Mouse (Mus musculus) right cerebral cortex, postnatal 36 days (tissue): ENCODE data around the gene Marf1.
A peak's percentile ranks its signal among the peaks of the same experiment; 100 is the strongest.
"Not testable (repeated sequence)": the region's sequence is repeated elsewhere in the genome, so short reads cannot be mapped to it uniquely, and the experiment has no call there.

Experiments
- DNase-seq, 2 experiments: peaks; one replicate each; pipeline ENCODE4 v3.0.0; 2022; ENCODE audit warnings: low spot score in 2 of 2, mixed read lengths in 1 of 2

Marf1 gene

DNA sequence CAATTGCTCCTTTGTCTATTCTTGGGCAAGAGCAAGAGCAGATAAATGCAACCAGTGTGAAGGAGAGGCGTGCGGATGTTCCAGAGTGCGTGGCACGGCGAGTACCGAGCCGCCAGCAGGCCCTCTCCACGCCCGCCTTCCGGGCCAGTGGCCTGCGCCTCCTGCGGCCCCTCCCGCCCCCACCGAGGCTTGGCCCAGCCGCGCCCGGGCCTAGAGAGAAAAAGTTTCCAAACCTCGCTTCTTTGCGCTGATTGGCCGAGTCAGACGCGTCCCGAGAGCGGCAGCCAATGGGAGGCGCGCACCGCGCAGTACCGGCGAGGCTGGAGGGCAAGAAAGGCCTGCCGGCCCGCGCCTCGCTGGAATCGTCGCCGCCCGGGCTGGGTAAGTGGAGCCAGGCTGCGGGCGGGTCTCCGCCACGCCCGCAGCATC is at the start of gene Marf1, which contains the start of gene Nde1:
Gene Marf1 (minus strand): TSS at position 364 of the 429 bp plus-strand sequence.
Gene Nde1 (plus strand): TSS at position 288 of the 429 bp plus-strand sequence.
- DNase-seq, result peak; percentile 54 to 69

GRCm38 (mm10) chr16:14198798-14199197 is 35.6 kb upstream of the Marf1 start:
- no peak for DNase-seq

- DNase-seq, result peak; percentile 24 to 37
Measured at GRCm38 (mm10) chr16:14195427-14195826, 32.3 kb upstream of the Marf1 start.

DNA sequence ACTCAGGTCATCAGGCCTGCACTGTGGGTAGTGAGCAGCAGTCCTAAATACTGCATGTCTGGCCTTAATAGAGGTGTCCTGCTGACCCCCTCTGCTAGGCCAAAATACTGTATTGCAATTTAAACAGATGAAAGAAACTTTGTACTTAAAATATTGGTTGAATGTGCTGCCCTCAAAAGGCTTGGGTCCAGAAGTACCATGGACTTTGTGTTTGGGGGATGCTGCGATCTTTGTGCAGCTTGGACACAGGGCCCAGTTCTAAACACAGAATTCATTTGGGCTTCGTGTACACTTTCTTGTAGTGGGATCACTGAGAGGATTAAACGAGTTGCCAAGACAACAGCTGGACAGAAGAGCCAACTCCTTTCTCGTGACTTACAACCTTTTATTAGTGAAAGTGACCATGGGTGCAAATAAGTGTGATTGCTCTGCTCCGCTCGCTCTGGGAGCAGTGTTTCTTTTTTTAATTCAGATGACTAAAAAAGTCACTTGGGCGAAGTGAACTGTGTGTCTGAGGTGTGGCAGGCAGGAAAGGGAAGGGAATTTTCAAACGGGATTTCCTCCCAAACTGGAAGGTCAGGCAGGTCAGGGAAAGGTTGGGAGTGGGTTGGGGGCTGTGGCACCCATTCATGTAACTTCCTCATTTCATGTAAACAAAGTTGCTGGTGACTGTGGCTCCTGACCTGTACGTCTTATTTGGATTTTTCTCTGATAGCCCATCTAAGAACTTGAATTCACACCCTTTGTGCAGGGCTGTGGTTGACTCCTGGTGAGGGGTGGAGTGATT is 31.2 kb upstream of the Marf1 start:
- no peak for DNase-seq

- DNase-seq, result no peak
Measured at GRCm38 (mm10) chr16:14185516-14185915, 22.4 kb upstream of the Marf1 start.

GRCm38 (mm10) chr16:14183856-14184255 is 20.7 kb upstream of the Marf1 start:
- no peak for DNase-seq

GRCm38 (mm10) chr16:14182360-14182759 is 19.2 kb upstream of the Marf1 start:
- no peak for DNase-seq

DNA sequence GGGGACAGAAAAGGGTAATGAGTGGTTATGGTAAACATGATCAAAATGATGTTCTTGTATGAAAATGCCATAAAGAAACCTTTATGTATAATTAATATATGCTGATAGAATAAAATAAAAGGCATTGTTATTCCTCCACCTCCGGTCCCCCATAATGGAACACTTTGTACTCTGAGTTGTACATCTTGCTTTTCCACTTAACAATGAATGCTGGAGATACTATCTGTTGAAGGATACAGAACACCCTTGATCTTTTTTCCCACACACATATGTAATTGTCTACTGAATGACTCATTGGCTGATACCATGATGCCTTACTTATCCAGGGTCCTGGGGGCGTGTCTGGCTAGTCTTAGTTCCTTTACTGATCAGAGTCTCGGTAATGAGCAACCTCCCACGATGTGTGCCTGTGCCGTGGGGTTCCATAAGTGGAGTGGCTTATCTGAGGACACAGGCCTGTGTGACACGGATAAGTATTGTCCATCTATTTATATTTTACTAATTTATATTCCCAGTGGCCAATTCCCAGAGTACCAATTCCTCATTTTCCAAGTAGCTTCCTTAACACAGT is 17.1 kb upstream of the Marf1 start:
- DNase-seq, result no peak

DNA sequence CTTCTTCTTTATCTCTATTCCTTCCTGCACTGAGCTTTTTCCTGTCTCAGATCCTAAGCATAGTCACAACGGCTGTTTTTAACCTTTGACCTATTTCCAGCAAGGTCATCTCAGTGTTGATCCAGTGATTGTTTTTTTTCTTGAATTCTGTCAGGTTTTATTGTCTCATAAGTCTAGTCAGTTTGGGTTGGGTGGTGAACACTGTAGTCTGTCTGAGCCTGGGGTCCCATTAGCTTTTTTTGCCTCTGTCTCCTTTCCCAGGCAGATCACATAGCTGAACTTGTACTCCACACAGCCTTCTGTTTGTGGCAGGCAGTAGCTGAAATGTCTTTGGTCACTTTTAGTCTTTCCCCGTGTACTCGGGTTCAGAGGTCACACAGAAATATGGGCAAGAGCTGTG is 14.9 kb upstream of the Marf1 start:
- DNase-seq, result no peak

DNA sequence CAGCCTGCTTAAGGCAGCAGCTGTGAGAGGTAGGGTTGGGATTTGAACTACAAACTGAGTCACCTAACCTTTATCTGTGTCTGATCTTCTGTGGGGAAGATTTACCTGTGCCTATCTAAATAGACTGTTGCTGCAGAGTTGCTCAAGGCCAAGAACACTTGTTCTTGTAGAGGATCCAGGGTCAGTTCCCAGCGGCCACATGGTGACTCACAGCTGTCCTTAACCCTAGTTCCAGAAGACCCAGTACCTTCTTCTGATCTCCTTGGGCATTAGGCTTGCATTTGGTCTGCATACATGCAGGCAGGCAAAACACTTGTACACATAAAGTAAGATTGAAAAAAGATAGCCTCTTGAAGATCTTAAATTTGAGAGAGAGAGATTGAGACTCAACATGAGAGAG is 6.6 kb upstream of the Marf1 start:
- DNase-seq, result no peak

DNA sequence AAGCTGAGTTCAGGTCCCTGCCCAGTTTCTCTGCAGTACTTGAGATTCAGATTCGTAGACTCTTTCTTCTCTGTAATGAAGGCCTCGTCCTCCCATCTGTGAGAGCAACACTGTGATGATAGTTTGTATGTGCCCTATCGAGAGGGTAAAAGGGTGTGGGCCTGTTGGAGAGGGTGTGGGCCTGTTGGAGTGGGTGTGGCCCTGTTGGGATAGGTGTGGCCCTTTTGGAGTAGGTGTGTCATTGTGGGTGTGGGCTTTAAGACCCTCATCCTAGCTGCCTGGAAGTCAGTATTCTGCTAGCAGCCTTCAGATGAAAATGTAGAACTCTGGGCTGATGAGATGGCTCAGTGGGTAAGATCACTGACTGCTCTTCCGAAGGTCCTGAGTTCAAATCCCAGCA is 3.3 kb upstream of the Marf1 start:
- DNase-seq, result no peak

DNA sequence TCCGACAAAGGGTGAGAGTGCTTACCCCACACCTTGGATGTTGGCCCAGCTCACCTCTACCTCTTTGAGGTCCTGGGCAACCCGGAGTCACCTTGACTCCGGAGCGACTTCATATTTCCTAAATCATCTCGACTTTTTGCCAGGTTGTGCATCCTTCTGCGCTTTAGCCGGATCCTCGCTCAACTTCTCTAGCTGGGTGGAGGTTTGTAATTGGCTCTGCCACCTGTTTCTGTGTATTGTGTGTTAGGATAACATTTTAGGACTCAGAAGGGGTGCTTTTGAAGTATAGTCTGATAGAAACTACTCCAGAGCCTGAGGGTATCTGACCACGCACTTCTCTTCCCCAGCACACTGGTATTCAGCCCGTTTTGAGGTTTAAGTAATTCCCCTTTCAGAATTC is 580 bp upstream of the Marf1 start:
- DNase-seq, result no peak

DNA sequence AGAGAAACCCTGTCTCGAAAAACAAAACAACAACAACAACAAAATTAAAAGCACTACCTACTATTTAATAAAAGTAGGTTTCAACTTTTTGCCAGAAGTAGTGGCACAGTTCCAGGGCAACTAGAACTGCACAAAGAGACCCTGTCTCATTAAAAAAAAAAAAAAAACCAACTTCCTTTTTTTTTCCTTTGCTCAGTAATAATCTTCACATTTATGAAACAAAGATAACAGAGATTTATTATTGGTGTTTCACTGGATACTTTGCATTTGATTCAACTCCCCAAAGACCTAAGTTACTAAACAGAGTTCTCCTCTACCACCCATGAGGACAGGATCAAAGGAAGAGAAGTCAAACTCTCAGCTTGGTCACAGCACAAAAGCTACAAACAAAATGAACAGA is 2.2 kb downstream of the Marf1 start:
- DNase-seq, result no peak

DNA sequence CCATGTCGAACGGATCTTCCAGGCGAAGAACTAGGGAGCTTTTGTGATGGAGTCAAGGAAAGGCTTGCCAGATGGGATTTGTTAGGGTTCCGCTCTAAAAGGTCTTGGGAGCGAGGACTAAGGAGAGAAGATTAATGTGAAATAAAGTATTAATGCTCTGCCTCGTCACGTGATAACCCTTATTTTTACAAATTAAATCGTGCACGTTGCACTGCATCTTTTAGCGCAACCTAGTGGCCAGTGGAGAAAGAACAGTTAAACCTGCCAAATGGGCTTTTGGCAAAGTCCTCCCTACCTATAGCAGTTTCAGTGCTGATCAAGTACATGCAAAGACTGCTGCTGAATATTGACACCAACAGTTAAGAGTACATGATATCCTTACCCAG is 3.4 kb downstream of the Marf1 start:
- DNase-seq, result peak; percentile 62 to 74

- peak; percentile 99 for DNase-seq
Measured at GRCm38 (mm10) chr16:14158936-14159745, 4.0 kb downstream of the Marf1 start.

- no peak for DNase-seq
Measured at GRCm38 (mm10) chr16:14158536-14158935, 4.6 kb downstream of the Marf1 start.

DNA sequence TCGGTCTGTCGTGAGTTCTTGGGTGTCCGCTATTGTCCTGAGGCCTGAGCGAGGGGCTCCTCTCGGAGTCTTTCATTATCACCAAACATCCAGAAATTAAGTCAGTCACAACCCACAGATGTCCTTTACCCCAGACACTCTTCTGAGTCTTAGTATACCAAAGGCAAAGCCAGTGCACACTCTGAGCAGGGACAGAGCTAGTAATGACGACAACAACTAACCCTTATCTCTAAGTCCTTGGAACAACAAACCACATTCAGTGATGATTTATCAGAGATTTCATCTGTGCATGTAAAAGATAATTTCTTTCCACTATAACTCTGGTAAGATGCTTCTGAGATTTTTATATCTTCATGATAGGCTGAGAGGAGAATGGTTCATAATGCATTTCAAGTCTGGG is 6.8 kb downstream of the Marf1 start:
- no peak for DNase-seq

- DNase-seq, result not testable (repeated sequence)
Measured at GRCm38 (mm10) chr16:14155638-14156037, 7.5 kb downstream of the Marf1 start.

- DNase-seq, result no peak
Measured at GRCm38 (mm10) chr16:14151718-14152117, 11.4 kb downstream of the Marf1 start.

DNA sequence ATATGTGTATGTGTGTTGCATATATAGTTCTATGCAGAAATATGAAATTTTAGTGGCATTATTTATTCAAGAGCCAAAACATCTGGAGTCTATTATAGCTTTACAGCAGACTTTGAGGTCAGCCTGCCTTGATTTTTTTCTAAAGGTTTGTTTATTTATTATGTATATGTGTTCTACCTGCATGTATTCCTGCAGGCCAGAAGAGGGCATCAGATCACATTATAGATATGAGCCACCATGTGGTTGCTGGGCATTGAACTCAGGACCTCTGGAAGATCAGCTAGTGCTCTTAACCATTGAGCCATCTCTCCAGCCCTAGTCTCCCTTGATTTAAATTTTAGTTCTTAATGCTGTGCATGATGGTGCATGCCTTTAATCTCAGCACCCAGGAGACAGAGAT is 15.4 kb downstream of the Marf1 start:
- DNase-seq, result no peak

DNA sequence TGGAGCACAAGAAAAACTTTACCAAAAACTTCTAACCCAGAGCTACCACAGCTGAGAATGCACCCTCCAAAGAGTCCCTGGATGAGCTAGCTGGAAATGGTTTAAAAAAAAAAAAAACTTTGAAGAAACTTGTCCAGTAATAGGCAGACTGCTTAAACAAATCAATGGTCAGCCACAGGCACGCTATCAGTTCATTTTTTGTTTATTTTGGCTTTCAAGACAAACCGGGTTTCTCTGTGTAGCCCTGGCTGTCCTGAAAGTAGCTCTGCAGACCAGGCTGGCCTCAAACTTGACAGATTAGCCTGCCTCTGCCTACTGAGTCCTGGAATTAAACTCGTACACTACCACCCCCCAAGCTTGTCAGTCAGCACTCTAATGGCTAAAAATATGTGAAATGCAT is 19.9 kb downstream of the Marf1 start:
- no peak for DNase-seq

- no peak for DNase-seq
Measured at GRCm38 (mm10) chr16:14139106-14139505, 24.0 kb downstream of the Marf1 start.
